Mouse (Mus musculus) lung, postnatal 4 days (tissue): ENCODE results near the gene Slc6a18.
"Not testable (repeated sequence)": the region's sequence is repeated elsewhere in the genome, so short reads cannot be mapped to it uniquely, and the experiment has no call there.

Experiments
- DNase-seq, 2 experiments: peaks; one replicate each; pipeline ENCODE4 v3.0.0; 2021

Gene Slc6a18

DNA sequence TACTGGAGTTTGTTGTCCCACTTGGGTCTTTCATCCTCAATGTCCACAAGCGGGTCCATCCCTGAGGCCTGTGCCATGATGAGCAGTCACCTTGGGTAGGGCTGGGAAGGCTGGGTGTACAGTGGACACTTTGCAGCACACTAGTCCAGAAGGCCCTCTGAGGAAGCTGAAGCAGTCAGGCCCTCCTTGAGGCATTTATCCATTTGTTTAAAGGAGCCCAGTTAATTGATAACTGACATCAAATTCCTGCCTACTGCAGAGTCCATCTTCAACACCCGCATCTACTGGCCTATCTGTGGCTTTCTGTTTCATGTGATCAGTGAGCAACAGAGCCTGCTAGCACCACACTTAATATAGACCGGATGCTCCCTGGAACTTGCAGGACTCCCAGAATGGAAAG is at the start of gene Slc6a18:
Slc6a18 (minus strand) TSS at position 171 of the 400 bp plus-strand sequence.
- DNase-seq, result no peak

- DNase-seq, result no peak
Measured at GRCm38 (mm10) chr13:73725315-73725714, 47.5 kb upstream of the Slc6a18 start.

DNA sequence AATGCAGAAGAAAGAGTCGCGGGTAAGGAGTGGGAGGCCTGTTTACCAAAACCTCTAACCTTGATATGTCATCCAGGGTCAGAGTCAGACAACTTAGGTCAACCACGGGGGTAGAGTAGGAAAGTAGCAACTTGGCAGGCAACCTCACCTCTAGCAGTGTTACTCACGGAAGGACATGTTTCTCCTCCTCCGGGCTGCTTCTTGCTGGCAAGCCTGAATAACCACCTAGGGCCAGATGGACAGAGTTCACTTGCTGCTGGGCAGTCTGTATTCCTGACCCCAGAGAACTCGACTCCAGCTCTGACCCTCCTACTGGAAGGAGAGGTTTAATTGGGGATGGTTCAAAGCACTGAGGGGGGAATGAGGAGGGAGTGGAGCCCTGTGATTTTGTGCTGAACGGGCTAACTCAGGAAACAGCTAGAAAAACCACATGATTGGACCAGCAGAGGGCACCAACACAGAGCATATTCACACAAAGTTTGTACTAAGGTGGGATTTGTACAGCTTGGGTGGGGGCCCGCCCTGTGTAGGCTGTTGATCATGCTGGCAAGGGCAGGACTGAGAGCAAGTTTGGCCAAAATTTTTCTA is 45.4 kb upstream of the Slc6a18 start:
- peak in 1 of 2 experiments; percentile 57 for DNase-seq

GRCm38 (mm10) chr13:73720241-73720640 is 42.4 kb upstream of the Slc6a18 start:
- no peak for DNase-seq

GRCm38 (mm10) chr13:73718225-73718624 is 40.4 kb upstream of the Slc6a18 start:
- DNase-seq, result peak; percentile 56 to 85

GRCm38 (mm10) chr13:73714020-73714419 is 36.2 kb upstream of the Slc6a18 start:
- DNase-seq, result peak in 1 of 2 experiments; percentile 23

DNA sequence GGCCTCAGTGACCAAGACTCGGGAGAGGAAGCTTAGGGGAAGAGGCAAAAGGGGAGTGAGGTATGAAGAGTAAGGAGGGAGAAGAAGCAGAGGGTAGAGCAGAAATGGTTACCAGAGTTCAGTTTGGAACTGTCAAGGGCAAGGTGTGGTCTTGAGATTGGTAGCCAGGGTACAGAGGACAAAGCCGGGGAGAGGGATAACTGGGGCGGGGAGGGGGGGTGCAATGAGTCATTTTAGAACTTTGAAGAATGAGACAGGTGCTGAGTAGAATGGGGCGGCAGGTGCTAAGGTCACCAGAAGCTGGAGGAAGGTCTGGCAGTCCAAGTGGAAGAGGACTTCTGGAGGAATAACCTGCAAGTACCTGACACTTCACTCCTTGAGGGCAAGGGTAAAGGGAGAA is 35.4 kb upstream of the Slc6a18 start:
- DNase-seq, result no peak

GRCm38 (mm10) chr13:73712228-73712627 is 34.4 kb upstream of the Slc6a18 start:
- no peak for DNase-seq

DNA sequence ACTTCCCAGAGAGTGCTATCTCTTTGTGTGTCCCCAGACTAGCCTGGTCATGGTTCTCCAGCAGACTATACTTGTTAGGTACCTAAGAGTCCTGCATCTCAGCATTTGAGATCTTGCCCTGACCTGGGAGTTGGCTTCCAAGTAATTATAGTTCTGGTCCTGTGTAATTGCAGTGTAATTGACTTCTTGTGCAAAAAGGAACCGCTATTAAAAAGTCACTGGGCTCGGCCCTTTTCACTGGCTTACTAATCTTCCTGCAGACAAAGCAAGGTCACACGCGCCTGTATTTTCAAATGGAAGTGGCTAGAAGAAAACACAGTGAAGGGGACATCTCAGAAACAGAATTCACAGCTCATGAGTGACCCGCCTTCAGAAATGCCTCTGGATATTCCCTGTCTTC is 34.0 kb upstream of the Slc6a18 start:
- DNase-seq, result no peak

- DNase-seq, result no peak
Measured at GRCm38 (mm10) chr13:73711221-73711620, 33.4 kb upstream of the Slc6a18 start.

DNA sequence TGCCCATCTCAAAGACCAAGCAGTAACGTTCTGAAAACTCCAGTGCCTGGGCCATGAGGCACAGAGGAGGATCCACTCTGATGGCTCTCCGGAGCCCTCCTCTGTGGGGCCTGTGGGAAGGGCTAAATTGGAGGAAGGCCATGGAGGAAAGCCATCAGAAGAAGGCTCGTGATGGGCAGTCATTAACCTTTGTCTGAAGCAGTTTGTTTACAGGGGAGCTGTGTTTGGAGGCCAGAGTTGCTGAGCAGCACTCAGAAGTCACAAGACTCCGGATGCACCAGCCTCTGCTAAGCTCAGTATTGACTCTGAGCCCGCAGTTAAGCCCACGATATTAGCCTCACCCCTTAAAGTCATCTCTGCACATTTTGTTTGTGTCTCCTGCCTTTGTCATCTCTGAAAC is 31.7 kb upstream of the Slc6a18 start:
- DNase-seq, result no peak

DNA sequence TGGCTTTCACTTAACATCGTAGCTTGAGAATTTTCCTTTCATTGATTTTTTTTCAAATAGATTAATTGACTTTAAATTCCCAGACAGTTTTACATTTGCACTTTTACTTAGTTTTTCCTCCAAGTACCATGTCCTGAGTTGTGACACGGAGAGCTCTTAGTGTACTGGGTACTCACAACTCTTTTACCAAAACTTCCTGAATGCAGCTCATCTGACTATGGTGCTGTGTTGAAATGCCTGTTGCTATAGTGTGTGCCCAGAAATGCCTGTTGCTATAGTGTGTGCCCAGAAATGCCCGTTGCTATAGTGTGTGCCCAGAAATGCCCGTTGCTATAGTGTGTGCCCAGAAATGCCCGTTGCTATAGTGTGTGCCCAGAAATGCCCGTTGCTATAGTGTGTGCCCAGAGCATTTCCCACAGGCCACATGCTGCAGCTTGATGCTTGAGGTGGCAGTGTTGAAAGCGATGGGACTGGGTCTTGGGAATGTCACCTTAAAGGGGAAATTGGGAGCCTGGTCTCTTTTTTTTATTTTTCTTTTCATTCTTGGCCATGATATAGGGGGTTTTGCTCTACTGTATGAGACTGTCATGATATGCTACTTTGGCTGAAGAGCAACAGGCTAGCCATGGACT is 27.0 kb upstream of the Slc6a18 start, which contains the start of gene Slc6a19:
Slc6a19 (minus strand) TSS at position 172 of the 632 bp plus-strand sequence.
- no peak for DNase-seq

GRCm38 (mm10) chr13:73703486-73703885 is 25.7 kb upstream of the Slc6a18 start:
- not testable (repeated sequence) for DNase-seq

DNA sequence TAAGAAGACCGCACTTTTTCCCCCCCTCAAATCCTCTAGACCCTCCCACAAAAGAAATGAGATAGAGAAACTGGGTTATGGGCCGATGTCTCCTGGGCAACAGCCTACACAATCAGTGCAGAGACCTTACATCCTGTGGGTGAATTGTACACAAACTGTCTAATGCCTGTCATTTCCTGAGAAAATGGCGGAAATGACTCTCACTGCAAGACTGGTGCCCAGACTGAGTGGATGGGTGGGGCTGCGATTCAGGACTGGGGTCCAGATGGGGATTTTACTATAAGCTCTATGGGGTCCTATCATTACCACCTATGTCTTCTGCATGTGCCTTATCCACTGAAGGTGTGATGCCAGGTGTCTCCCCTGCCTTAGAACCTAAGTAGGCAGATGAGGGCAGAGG is 25.0 kb upstream of the Slc6a18 start:
- peak in 1 of 2 experiments; percentile 34 for DNase-seq

- no peak for DNase-seq
Measured at GRCm38 (mm10) chr13:73701161-73701883, 23.5 kb upstream of the Slc6a18 start.

- no peak for DNase-seq
Measured at GRCm38 (mm10) chr13:73700554-73700953, 22.7 kb upstream of the Slc6a18 start.

GRCm38 (mm10) chr13:73699714-73700113 is 21.9 kb upstream of the Slc6a18 start:
- DNase-seq, result no peak

- no peak for DNase-seq
Measured at GRCm38 (mm10) chr13:73696529-73696928, 18.7 kb upstream of the Slc6a18 start.

DNA sequence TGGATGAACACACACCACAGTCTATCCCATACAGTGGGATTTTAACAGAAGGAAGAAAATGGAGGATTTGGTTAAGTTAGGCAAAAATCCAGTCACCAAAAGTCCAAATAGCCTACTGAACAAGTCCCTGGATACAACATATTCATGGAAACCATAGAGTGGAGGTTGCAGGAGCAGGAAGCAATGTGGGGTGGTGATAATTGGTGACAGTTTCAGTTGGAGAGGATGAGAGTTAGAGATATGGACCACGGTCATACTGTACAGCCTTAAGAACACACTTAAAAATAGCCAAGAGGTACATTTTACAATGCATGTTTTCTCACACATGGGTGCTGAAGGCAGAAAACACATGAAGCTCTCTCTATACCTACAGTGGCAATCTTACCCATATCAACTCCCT is 17.1 kb upstream of the Slc6a18 start:
- DNase-seq, result no peak

- DNase-seq, result no peak
Measured at GRCm38 (mm10) chr13:73693333-73693732, 15.5 kb upstream of the Slc6a18 start.

GRCm38 (mm10) chr13:73692249-73692868 is 14.5 kb upstream of the Slc6a18 start:
- DNase-seq, result peak; percentile 75 to 79

DNA sequence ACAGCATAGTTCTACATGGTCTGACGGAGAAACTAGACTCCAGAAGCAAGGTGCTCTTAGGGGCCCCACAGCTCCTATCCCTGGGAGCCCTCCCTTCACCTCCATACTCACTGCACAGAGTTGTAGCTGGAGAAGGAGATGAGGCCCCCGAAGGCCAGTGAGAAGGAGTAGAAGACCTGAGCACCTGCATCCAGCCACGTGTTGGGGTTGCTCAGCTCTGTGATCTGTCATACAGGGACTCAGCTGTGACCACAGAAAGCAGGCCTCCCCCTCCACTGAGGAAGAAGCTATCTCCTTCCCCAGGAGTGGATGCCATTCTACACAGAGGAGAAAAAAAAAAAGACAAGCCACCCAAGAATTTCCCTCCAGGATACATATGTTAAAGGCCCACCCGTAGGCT is 11.1 kb upstream of the Slc6a18 start:
- DNase-seq, result no peak

GRCm38 (mm10) chr13:73687601-73688000 is 9.8 kb upstream of the Slc6a18 start:
- no peak for DNase-seq

GRCm38 (mm10) chr13:73685502-73685901 is 7.7 kb upstream of the Slc6a18 start:
- DNase-seq, result no peak
